Mouse (Mus musculus): ENCODE data around the gene Slc30a4. TPM values are rescaled to one million over a fixed set of nuclear protein-coding genes. Genes with fewer than 3 reads are reported as not detected.

Slc30a4 gene
- polyA plus RNA-seq, 1 experiment from 2014 or later = 3.7 TPM

- 66% methylated on average over 3 of the region's 3 CpGs for WGBS
- peak within 1 kb of the TSS; percentile 45; the same call in 1 of the 2 replicates for H3K27ac ChIP-seq
- peaks cover 19% of the 10 kb centered on the region for H3K27me3 ChIP-seq (ENCODE audit: insufficient read depth, poor library complexity, severe bottlenecking)
- DNase-seq (ENCODE audit: low spot score) = no peak
- H3K36me3 ChIP-seq = peaks cover 26% of the 10 kb centered on the region
- peaks cover 13% of the 10 kb centered on the region for H3K4me1 ChIP-seq (replicated peaks)
- H3K9me3 ChIP-seq = no peaks in the 10 kb centered on the region
- peak within 1 kb of the TSS; percentile 59 for H3K4me3 ChIP-seq
Observed at GRCm38 (mm10) chr2:122636686-122637085, 65.8 kb downstream of the Slc30a4 start, which contains the start of gene AA467197. Gene AA467197, plus strand, starts transcription at chr2:122636986.

MicroRNAs within 50 kb of the gene (microRNA counts, 519-probe panel; counts per million panel counts)
- microRNA mmu-miR-147 = 1,255 counts per million, percentile 77 among the panel's probes with 10 or more counts

Other genes starting within 250 kb of the Slc30a4 start
- gene Gm14085, start 217.7 kb downstream of the Slc30a4 start, polyA plus RNA-seq (2016; fragmentation: Nextera tagmentation; extraction: Ambion mirVana) = not detected in 2 replicates
- 10.9 and 14.5 TPM in 2 replicates for gene Gatm, start 91.4 kb downstream of the Slc30a4 start, polyA plus RNA-seq (2016; fragmentation: Nextera tagmentation; extraction: Ambion mirVana)
- 0.21 and 0.47 TPM in 2 replicates for gene AA467197, start 65.7 kb downstream of the Slc30a4 start, polyA plus RNA-seq (2016; fragmentation: Nextera tagmentation; extraction: Ambion mirVana)
- 72.4 and 75.4 TPM in 2 replicates for gene Bloc1s6, start 35.8 kb upstream of the Slc30a4 start, polyA plus RNA-seq (2016; fragmentation: Nextera tagmentation; extraction: Ambion mirVana)
- 2.7 and 3.3 TPM in 2 replicates for gene Sqor, start 62.6 kb upstream of the Slc30a4 start, polyA plus RNA-seq (2016; fragmentation: Nextera tagmentation; extraction: Ambion mirVana)